Mouse (Mus musculus): ENCODE measurements around the gene Srrd.
"Not testable (repeated sequence)": the region's sequence is repeated elsewhere in the genome, so short reads cannot be mapped to it uniquely, and the experiment has no call there.

Gene Srrd

GRCm38 (mm10) chr5:112356322-112356721, 13.5 kb upstream of the Srrd start:
- no peak for DNase-seq (ENCODE audit: low read depth)

GRCm38 (mm10) chr5:112355910-112356309, 13.1 kb upstream of the Srrd start, which contains the start of gene Gm6583:
Gene Gm6583, minus strand, starts transcription at chr5:112356033.
- DNase-seq (ENCODE audit: low read depth) = no peak

GRCm38 (mm10) chr5:112355493-112355892, 12.7 kb upstream of the Srrd start:
- DNase-seq (ENCODE audit: low read depth) = no peak

GRCm38 (mm10) chr5:112349169-112349568, 6.3 kb upstream of the Srrd start:
- DNase-seq (ENCODE audit: low read depth) = no peak

GRCm38 (mm10) chr5:112346211-112346965, 3.5 kb upstream of the Srrd start:
- no peak for DNase-seq (ENCODE audit: low read depth)

GRCm38 (mm10) chr5:112344092-112344960, 1.5 kb upstream of the Srrd start:
- no peak for DNase-seq (ENCODE audit: low read depth)

- peak; percentile 69 for DNase-seq (ENCODE audit: low read depth)
These were observed 360 bp upstream of the Srrd start for GRCm38 (mm10) chr5:112343205-112343595.

GRCm38 (mm10) chr5:112339215-112339614, 3.6 kb downstream of the Srrd start:
- DNase-seq (ENCODE audit: low read depth) = no peak

- DNase-seq (ENCODE audit: low read depth) = no peak
These were observed 5.8 kb downstream of the Srrd start for GRCm38 (mm10) chr5:112337004-112337403.

GRCm38 (mm10) chr5:112335473-112335872, 7.4 kb downstream of the Srrd start:
- peak; percentile 81 for DNase-seq (ENCODE audit: low read depth)

- DNase-seq (ENCODE audit: low read depth) = no peak
These were observed 12.9 kb downstream of the Srrd start for GRCm38 (mm10) chr5:112329805-112330564.

- DNase-seq (ENCODE audit: low read depth) = no peak
These were observed 15.0 kb downstream of the Srrd start for GRCm38 (mm10) chr5:112327854-112328253.

- no peak for DNase-seq (ENCODE audit: low read depth)
These were observed 16.3 kb downstream of the Srrd start for GRCm38 (mm10) chr5:112326446-112327009.

GRCm38 (mm10) chr5:112325546-112326445, 17.0 kb downstream of the Srrd start, which contains the start of gene Tfip11:
Gene Tfip11, plus strand, starts transcription at chr5:112326358.
- peak; percentile 92 for DNase-seq (ENCODE audit: low read depth)

- DNase-seq (ENCODE audit: low read depth) = peak; percentile 85
These were observed 17.9 kb downstream of the Srrd start for GRCm38 (mm10) chr5:112324637-112325545.

- no peak for DNase-seq (ENCODE audit: low read depth)
These were observed 19.6 kb downstream of the Srrd start for GRCm38 (mm10) chr5:112323246-112323645.

GRCm38 (mm10) chr5:112321376-112321775, 21.5 kb downstream of the Srrd start:
- DNase-seq (ENCODE audit: low read depth) = no peak

- DNase-seq (ENCODE audit: low read depth) = no peak
These were observed 21.9 kb downstream of the Srrd start for GRCm38 (mm10) chr5:112320936-112321335.

GRCm38 (mm10) chr5:112320379-112320778, 22.5 kb downstream of the Srrd start:
- no peak for DNase-seq (ENCODE audit: low read depth)

GRCm38 (mm10) chr5:112319343-112319742, 23.5 kb downstream of the Srrd start:
- DNase-seq (ENCODE audit: low read depth) = not testable (repeated sequence)
